Mouse (Mus musculus) heart, adult 2 months (tissue): Measurements from ENCODE around the gene Lpin2.

Source experiments
- CTCF ChIP-seq: fragments of 200-600 bp; IDR thresholded peaks from 2 replicates; pipeline ENCODE4 v1.8.1; 2022; ENCODE audit warnings: antibody characterized with exemption, mild to moderate bottlenecking, moderate library complexity
- POLR2A ChIP-seq: fragments of 200-500 bp; IDR thresholded peaks from 2 replicates; pipeline ENCODE4 v1.6.1; 2011; ENCODE audit warnings: mild to moderate bottlenecking, low read depth, low read length, control low read depth; ENCODE audit not compliant: insufficient read depth

- TF ChIP-seq POLR2A (no peak), CTCF (no peak)
These were observed 26.6 kb downstream of the Lpin2 start for GRCm38 (mm10) chr17:71208921-71209320.
